Mouse (Mus musculus): Measurements from ENCODE around the gene Tln1. TPM values are rescaled to one million over a fixed set of nuclear protein-coding genes. Genes with fewer than 3 reads are reported as not detected.

Gene Tln1
- total RNA-seq, 4 experiments from 2014 or later = 38.8 to 55.7 (median 46.1) TPM

Other genes with a start within 250 kb of the Tln1 start
- gene Rusc2, start 180.7 kb downstream of the Tln1 start, total RNA-seq (2022) = 100 to 1,000 TPM; 116 to 144 (median 123) TPM
- gene Fam166b, start 133.6 kb downstream of the Tln1 start, total RNA-seq (2022) = 1 to 10 TPM; 1.3 to 1.9 (median 1.4) TPM
- 10 to 100 TPM; 91.7 to 98.0 (median 95.6) TPM for gene Tesk1, start 120.8 kb downstream of the Tln1 start, total RNA-seq (2022)
- 1 to 10 TPM in 3 of 4 experiments, under 1 TPM in 1; 0.38 to 2.9 (median 1.6) TPM for gene Cd72, start 108.1 kb downstream of the Tln1 start, total RNA-seq (2022)
- under 1 TPM in 1 of 4 experiments, not detected in 3; 0.46 TPM for gene Sit1, start 79.0 kb downstream of the Tln1 start, total RNA-seq (2022)
- gene Ccdc107, start 69.8 kb downstream of the Tln1 start, total RNA-seq (2022) = 10 to 100 TPM; 26.5 to 37.8 (median 30.1) TPM
- gene Arhgef39, start 63.0 kb downstream of the Tln1 start, total RNA-seq (2022) = 1 to 10 TPM; 1.2 to 2.2 (median 1.6) TPM
- gene Car9, start 55.7 kb downstream of the Tln1 start, total RNA-seq (2022) = 1 to 10 TPM; 2.1 to 5.1 (median 2.8) TPM
- 10 to 100 TPM; 11.7 to 14.4 (median 13.8) TPM for gene Tpm2, start 38.9 kb downstream of the Tln1 start, total RNA-seq (2022)
- 10 to 100 TPM; 68.2 to 77.9 (median 73.6) TPM for gene Creb3, start 359 bp downstream of the Tln1 start, total RNA-seq (2022)
- 10 to 100 TPM; 47.0 to 60.5 (median 49.8) TPM for gene Rgp1, start 16.0 kb upstream of the Tln1 start, total RNA-seq (2022)
- 10 to 100 TPM; 62.1 to 69.7 (median 65.6) TPM for gene Gba2, start 16.2 kb upstream of the Tln1 start, total RNA-seq (2022)
- 1 to 10 TPM in 1 of 4 experiments, not detected in 3; 1.1 TPM for gene Msmp, start 21.8 kb upstream of the Tln1 start, total RNA-seq (2022)
- gene Npr2, start 69.2 kb upstream of the Tln1 start, total RNA-seq (2022) = 10 to 100 TPM; 42.5 to 60.2 (median 56.9) TPM
- 1 to 10 TPM; 1.3 to 1.6 (median 1.5) TPM for gene Spag8, start 90.9 kb upstream of the Tln1 start, total RNA-seq (2022)
- 10 to 100 TPM; 29.6 to 46.8 (median 41.6) TPM for gene Hint2, start 93.8 kb upstream of the Tln1 start, total RNA-seq (2022)
- 10 to 100 TPM; 56.5 to 59.6 (median 57.4) TPM for gene Tmem8b, start 106.3 kb upstream of the Tln1 start, total RNA-seq (2022)
- gene Fam221b, start 106.5 kb upstream of the Tln1 start, total RNA-seq (2022) = 1 to 10 TPM; 1.2 to 2.0 (median 1.6) TPM
- gene Olfr70, start 138.1 kb upstream of the Tln1 start, total RNA-seq (2022) = not detected
- not detected for gene Olfr71, start 147.6 kb upstream of the Tln1 start, total RNA-seq (2022)
- under 1 TPM; 0.60 to 0.91 (median 0.75) TPM for gene Hrct1, start 164.5 kb upstream of the Tln1 start, total RNA-seq (2022)
- gene Spaar, start 167.3 kb upstream of the Tln1 start, total RNA-seq (2022) = under 1 TPM; 0.39 to 0.91 (median 0.81) TPM
- under 1 TPM in 1 of 4 experiments, not detected in 3; 0.42 TPM for gene Olfr159, start 208.3 kb upstream of the Tln1 start, total RNA-seq (2022)

Measured in left cerebral cortex, adult 8-10 months (tissue).